Mouse (Mus musculus) hindlimb bud, embryonic 11.5 days (tissue): ENCODE measurements around the gene Ckap4.

Experiments used
- DNase-seq: peaks from one replicate; pipeline ENCODE4 v3.0.0-alpha.2; 2012; ENCODE audit warnings: low read depth, low spot score; ENCODE audit errors: extremely low spot score

Gene Ckap4

GRCm38 (mm10) chr10:84533912-84534671 lies at the start of gene Ckap4:
Gene Ckap4, minus strand, starts transcription at chr10:84534062.
- no peak for DNase-seq

DNA sequence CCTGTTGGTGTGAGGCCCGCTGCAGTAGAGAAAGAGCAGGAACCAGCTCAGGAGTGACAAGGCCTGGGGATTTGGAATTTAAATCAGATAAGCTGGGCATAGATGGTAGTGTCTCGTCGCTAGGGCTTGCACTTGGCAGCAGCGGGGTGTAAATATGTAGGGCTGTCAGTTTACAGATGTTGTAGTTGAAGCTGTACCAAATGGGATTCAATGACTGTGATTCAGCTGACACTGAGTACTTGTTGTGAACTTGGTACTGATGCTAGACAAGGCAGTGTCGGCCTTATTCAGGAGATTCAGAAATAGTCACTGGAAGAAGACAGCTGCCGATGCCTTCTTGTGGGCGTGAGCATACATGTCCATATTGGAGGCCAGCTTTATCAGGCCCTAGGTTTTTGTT lies 48.4 kb upstream of the Ckap4 start:
- DNase-seq, result no peak

DNA sequence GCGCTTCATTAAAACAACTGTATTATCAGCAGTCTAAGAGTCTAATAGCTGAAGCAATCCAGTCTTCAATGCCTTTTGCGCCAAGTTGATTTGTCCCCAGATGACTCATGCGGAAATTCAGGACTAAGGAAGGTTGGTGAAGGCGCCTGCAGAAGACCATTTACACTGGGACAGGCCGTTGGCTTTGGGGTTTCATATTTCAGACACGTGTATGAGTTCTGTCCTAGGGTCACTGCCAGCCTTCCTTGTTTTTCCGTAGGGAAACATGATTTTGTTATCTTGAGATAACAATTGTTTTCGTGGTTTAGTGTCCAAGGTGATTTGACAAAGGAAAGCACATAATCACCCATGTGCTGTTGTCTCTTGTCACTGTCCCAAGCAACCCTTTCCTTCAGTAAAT lies 47.3 kb upstream of the Ckap4 start:
- DNase-seq, result no peak

- no peak for DNase-seq
Observed at GRCm38 (mm10) chr10:84579527-84579926, 45.7 kb upstream of the Ckap4 start.

DNA sequence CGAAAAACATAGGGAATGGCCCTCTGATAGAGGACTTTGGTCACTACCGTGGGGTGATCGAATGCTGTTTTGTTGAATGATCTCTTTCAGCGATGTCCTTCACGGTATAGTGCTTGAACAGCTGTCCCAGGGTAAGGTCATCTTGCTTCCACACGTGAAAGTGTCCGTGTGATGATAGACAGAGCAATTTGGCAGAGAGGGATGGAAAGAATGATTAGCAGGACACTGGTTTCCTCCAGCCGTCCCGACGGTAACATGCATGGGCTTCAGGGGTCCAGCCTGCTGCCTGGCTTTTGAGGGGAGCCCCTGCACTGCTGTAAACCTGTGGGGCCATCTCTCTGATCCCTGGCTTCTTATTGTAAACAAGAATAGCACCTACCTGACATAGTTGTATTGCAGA lies 44.9 kb upstream of the Ckap4 start:
- no peak for DNase-seq

- no peak for DNase-seq
Observed at GRCm38 (mm10) chr10:84577071-84577727, 43.3 kb upstream of the Ckap4 start.

- peak; percentile 77 for DNase-seq
Observed at GRCm38 (mm10) chr10:84576395-84577070, 42.7 kb upstream of the Ckap4 start, which contains the start of gene Tcp11l2. Gene Tcp11l2, plus strand, starts transcription at chr10:84576626.

DNA sequence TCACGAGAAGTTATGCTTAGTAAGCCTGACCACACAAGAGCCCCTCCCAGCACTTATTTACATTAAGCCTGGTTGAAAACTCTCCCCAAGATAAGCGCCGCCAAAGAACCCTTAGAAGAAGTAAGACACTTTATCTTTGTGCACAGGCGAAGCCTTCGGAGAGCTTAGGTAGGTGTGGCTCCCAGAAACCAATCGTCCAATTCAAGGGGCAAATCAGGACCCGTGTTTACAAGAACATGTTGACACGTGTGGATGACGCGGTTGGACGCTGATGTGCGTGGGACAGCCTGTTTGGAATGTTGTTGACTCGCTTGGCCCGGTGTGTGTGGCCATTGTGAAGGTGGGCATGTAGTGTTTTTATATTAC lies 42.1 kb upstream of the Ckap4 start:
- peak; percentile 67 for DNase-seq

GRCm38 (mm10) chr10:84573671-84574420 lies 40.0 kb upstream of the Ckap4 start:
- no peak for DNase-seq

GRCm38 (mm10) chr10:84571052-84571639 lies 37.3 kb upstream of the Ckap4 start:
- DNase-seq, result no peak

DNA sequence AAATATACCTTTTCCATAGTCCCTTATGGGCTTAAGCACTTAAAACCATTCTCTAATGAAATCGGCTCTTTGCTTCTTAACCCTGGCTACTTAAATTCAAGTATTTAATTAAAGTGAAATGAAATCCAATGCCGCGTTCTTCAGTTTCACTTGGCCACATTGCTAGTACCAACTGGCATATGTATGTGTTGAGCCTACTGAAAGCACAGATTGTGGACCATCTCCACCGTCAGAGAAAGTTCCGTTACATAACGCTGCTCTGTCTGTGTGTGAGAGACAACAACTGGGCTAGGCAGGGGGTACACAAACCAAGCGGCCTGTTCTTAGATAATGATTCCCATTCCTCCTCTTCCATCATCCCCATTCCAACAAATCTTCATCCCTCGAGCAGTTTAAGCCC lies 30.6 kb upstream of the Ckap4 start:
- no peak for DNase-seq

GRCm38 (mm10) chr10:84562567-84563554 lies 29.0 kb upstream of the Ckap4 start:
- DNase-seq, result no peak

- no peak for DNase-seq
Observed at GRCm38 (mm10) chr10:84562121-84562520, 28.3 kb upstream of the Ckap4 start.

DNA sequence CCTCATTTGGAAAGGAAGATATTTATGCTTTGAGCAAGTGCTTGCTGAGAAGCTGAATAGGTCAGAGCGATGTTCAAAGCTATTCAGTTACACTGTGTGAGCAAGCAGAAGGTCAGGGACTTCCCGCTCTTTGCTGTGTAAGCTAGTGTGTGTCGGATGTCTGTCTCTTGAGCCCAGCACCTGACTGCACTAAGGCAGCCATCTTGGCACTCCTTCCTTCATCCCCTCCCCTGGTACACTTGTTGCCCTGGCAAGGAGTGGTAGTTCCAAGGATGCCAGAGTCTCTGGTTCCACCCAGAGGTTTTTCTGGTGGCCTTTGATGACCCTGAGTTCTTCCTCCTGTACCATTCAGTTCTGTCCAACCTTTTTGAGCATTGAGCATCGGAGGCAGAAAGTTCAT lies 26.1 kb upstream of the Ckap4 start:
- DNase-seq, result no peak

DNA sequence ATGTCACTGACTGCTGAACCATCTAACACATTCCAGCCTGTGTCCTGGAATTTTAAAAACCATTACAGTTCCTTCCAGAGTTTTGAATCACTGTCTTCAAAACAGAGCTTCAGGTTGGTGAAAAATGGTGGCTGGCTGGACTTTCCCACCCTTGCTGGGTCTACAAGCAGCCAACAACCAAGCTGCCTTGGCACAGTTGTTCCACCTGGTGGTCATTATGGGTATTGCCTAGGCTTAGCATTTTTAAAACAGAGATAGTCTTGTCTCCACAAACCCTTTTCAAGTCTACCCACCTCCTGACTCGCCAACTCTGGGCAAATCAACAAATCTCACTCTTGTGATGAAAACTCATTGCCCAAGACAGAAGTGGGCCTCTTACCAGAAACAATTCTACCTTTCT lies 24.6 kb upstream of the Ckap4 start:
- no peak for DNase-seq

DNA sequence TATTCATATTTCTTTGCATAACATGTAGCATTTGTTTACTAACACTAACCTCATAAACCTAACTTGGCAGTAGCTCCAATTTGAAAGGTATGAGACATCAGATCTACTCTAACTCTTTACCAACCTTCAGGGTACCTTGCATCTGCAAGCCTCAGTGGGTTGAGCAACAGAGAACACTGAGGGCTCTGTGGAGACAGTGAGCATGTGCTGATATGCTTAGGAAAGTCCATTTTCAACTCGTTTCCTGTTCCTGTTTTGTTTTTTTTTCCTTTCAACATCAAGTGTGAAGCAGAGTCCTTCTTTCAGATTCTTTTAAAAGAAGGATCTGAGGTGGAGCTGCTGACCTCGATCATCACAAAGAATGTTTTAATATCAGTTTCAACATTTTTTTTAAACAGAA lies 22.3 kb upstream of the Ckap4 start:
- no peak for DNase-seq

DNA sequence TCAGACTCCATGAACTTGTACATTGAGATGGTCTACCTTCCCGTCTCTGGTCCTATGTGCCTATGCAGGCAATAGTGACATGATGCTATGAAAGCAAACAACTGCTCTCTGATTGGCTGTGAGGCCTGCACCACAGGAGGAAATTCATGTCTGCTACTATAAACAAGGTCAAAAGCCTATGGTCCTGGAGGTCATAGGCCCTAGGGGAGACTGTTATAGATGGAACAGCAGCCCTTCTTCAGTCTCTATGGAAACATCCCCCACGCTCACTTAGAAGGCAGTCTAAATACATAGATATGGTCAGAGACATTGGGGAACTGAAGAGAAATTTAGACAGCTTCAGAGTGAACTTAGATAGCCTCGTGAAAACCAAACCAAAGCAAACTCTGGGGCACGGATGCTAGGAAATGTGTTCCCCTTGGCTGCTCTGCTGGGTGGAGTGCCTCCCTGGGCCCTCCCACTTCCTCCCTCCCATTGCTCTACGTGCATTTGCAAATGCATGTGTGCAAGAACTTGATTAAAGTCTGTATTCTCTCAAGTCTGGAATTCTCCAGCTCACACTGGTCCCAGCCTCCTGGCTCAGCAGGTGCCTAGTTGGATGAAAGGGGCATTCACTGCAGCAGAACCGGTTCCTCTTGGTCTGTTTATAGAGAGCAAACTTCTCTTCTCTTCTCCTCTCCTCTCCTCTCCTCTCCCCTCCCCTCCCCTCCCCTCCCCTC lies 20.6 kb upstream of the Ckap4 start:
- no peak for DNase-seq

GRCm38 (mm10) chr10:84552477-84552876 lies 18.6 kb upstream of the Ckap4 start:
- no peak for DNase-seq

- no peak for DNase-seq
Observed at GRCm38 (mm10) chr10:84551846-84552245, 18.0 kb upstream of the Ckap4 start.
